Mouse (Mus musculus): ENCODE measurements around the gene Hoxa2. TPM values are rescaled to one million over a fixed set of nuclear protein-coding genes. Genes with fewer than 3 reads are reported as not detected.

Hoxa2 gene
- total and polyA plus RNA-seq, 3 experiments, result not detected

GRCm38 (mm10) chr6:52213119-52213986 is 48.7 kb upstream of the Hoxa2 start, which contains the start of the genes Hoxa3 and Gm28308:
Gene Hoxa3 (minus strand): TSS chr6:52213336.
Gene Gm28308 (minus strand): TSS chr6:52213339.
- no peak for DNase-seq (ENCODE audit: low read depth, low spot score)
- no peaks in the 10 kb centered on the region for H3K79me2 ChIP-seq (ENCODE audit: control insufficient read depth, insufficient read depth, low read length, poor library complexity)
- no peaks in the 10 kb centered on the region for H3K27me3 ChIP-seq (ENCODE audit: control insufficient read depth in 1 of 2, insufficient read depth in 2 of 2, low read length in 2 of 2)
- H3K9me3 ChIP-seq (replicated peaks; ENCODE audit: insufficient read depth, low read length), result no peaks in the 10 kb centered on the region
- no peak for TF ChIP-seq MAZ (IDR thresholded peaks at IDR 0.05; ENCODE audit: low read depth, low read length)
- no peak for TF ChIP-seq MAX (IDR thresholded peaks at IDR 0.05; ENCODE audit: low read length)
- TF ChIP-seq ZC3H11A (IDR thresholded peaks at IDR 0.05; ENCODE audit: low read depth, low read length), result no peak
- TF ChIP-seq GATA1 (IDR thresholded peaks at IDR 0.05; ENCODE audit: low read depth, low read length), result no peak
- no peaks in the 10 kb centered on the region for H3K36me3 ChIP-seq (ENCODE audit: control insufficient read depth in 1 of 2, insufficient read depth in 2 of 2, low read length in 2 of 2)
- H3K9ac ChIP-seq (ENCODE audit: control insufficient read depth, low read depth, low read length, poor library complexity, severe bottlenecking), result no peak within 1 kb of the TSS
- H3K27ac ChIP-seq (ENCODE audit: control insufficient read depth, low read depth, low read length), result no peak within 1 kb of the TSS
- H3K4me3 ChIP-seq (ENCODE audit: control insufficient read depth in 1 of 2, insufficient read depth in 1 of 2, low read depth in 2 of 2, low read length in 2 of 2), result no peak within 1 kb of the TSS
- no peaks in the 10 kb centered on the region for H3K4me1 ChIP-seq (ENCODE audit: control insufficient read depth in 1 of 2, insufficient read depth in 2 of 2, low read length in 2 of 2)

DNA sequence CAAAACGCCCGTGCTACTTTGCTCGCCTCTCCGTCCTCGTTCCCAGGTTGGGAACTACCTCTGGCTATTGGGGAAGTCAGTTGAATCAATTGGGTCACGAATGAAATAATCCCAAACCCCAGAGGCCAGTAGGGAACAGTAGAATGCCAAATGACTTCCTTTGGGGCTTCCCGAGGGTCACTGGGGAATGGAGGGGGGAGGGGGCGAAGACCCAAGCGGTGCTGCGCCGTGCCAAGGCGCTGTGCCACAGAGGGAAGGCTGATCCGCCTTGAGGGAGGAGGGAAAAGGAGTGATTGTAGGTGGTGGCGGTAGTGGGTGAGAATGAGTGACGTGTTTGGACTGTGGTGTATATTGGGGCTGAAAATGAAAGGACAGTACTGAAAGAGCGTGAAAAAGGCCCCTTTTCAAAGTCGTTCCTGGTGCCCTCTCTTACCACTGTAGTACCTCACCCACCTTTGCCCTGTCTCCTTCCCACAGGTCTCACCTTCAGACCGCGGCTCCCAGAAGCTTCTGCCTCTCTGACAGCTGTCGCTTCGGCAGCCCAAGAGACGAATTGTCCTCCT is 48.0 kb upstream of the Hoxa2 start:
- Histone ChIP-seq H3K4me1 (ENCODE audit: control insufficient read depth in 1 of 2, insufficient read depth in 2 of 2, low read length in 2 of 2) (no peaks in the 10 kb centered on the region), H3K27me3 (ENCODE audit: control insufficient read depth in 1 of 2, insufficient read depth in 2 of 2, low read length in 2 of 2) (no peaks in the 10 kb centered on the region), H3K79me2 (ENCODE audit: control insufficient read depth, insufficient read depth, low read length, poor library complexity) (no peaks in the 10 kb centered on the region), H3K9me3 (replicated peaks; ENCODE audit: insufficient read depth, low read length) (no peaks in the 10 kb centered on the region), H3K36me3 (ENCODE audit: control insufficient read depth in 1 of 2, insufficient read depth in 2 of 2, low read length in 2 of 2) (no peaks in the 10 kb centered on the region), H3K9ac (ENCODE audit: control insufficient read depth, low read depth, low read length, poor library complexity, severe bottlenecking) (no peak overlapping the region), H3K27ac (ENCODE audit: control insufficient read depth, low read depth, low read length) (no peak overlapping the region), H3K4me3 (ENCODE audit: control insufficient read depth in 1 of 2, insufficient read depth in 1 of 2, low read depth in 2 of 2, low read length in 2 of 2) (no peak overlapping the region)
- no peak for TF ChIP-seq CHD2 (IDR thresholded peaks at IDR 0.05; ENCODE audit: low read length)
- no peak for TF ChIP-seq POLR2A (IDR thresholded peaks at IDR 0.05; ENCODE audit: control insufficient read depth in 1 of 2, insufficient read depth in 1 of 2, low read depth in 1 of 2, low read length in 2 of 2, poor library complexity in 1 of 2)
- no peak for TF ChIP-seq CTCF (IDR thresholded peaks at IDR 0.05 in 2 of 3, conservative IDR thresholded peaks at IDR 0.05 in 1 of 3; ENCODE audit: control insufficient read depth in 1 of 3, insufficient read depth in 1 of 3, low read depth in 2 of 3, low read length in 3 of 3, poor library complexity in 1 of 3, severe bottlenecking in 1 of 3)
- no peak for DNase-seq (ENCODE audit: low read depth, low spot score)

GRCm38 (mm10) chr6:52211961-52212360 is 47.3 kb upstream of the Hoxa2 start:
- Histone ChIP-seq H3K36me3 (ENCODE audit: control insufficient read depth in 1 of 2, insufficient read depth in 2 of 2, low read length in 2 of 2) (no peaks in the 10 kb centered on the region), H3K79me2 (ENCODE audit: control insufficient read depth, insufficient read depth, low read length, poor library complexity) (no peaks in the 10 kb centered on the region), H3K9me3 (replicated peaks; ENCODE audit: insufficient read depth, low read length) (no peaks in the 10 kb centered on the region), H3K27me3 (ENCODE audit: control insufficient read depth in 1 of 2, insufficient read depth in 2 of 2, low read length in 2 of 2) (no peaks in the 10 kb centered on the region), H3K27ac (ENCODE audit: control insufficient read depth, low read depth, low read length) (no peak overlapping the region), H3K4me1 (ENCODE audit: control insufficient read depth in 1 of 2, insufficient read depth in 2 of 2, low read length in 2 of 2) (no peaks in the 10 kb centered on the region), H3K4me3 (ENCODE audit: control insufficient read depth in 1 of 2, insufficient read depth in 1 of 2, low read depth in 2 of 2, low read length in 2 of 2) (no peak overlapping the region), H3K9ac (ENCODE audit: control insufficient read depth, low read depth, low read length, poor library complexity, severe bottlenecking) (no peak overlapping the region)
- TF ChIP-seq NRF1 (IDR thresholded peaks at IDR 0.05; ENCODE audit: insufficient read depth, low read depth, low read length, poor library complexity, severe bottlenecking), result no peak
- TF ChIP-seq E2F4 (IDR thresholded peaks at IDR 0.05; ENCODE audit: borderline replicate concordance, low read depth, low read length), result no peak
- no peak for TF ChIP-seq USF1 (IDR thresholded peaks at IDR 0.05; ENCODE audit: low read depth, low read length)
- TF ChIP-seq RAD21 (IDR thresholded peaks at IDR 0.05; ENCODE audit: low read depth, low read length), result no peak
- TF ChIP-seq KAT2A (conservative IDR thresholded peaks at IDR 0.05; ENCODE audit: low read depth, low read length), result no peak
- no peak for TF ChIP-seq NELFE (IDR thresholded peaks at IDR 0.05; ENCODE audit: low read depth, low read length)
- no peak for TF ChIP-seq MXI1 (IDR thresholded peaks at IDR 0.05; ENCODE audit: low read depth, low read length)
- TF ChIP-seq MAFK (IDR thresholded peaks at IDR 0.05; ENCODE audit: borderline replicate concordance, low read depth, low read length), result no peak
- no peak for TF ChIP-seq TCF12 (IDR thresholded peaks at IDR 0.05; ENCODE audit: low read depth, low read length)
- TF ChIP-seq HCFC1 (IDR thresholded peaks at IDR 0.05; ENCODE audit: low read depth, low read length), result no peak
- DNase-seq (ENCODE audit: low read depth, low spot score), result no peak

All from MEL (cell line).